8 mouse cellular contexts compared by ENCODE assay signal in genomic region chr2:151543063-151543895, GRCm38 (mm10). TPM values are rescaled to one million over a fixed set of nuclear protein-coding genes. Genes with fewer than 3 reads are reported as not detected.
DNase-seq lines count a peak whose midpoint lies in the region; ATAC-seq and TF ChIP-seq lines count a peak whose summit lies in the region.

No protein-coding gene starts in this region.

- peak; percentile 78 for DNase-seq in CD4-positive helper T cell, adult 2 months (ENCODE audit: low read depth, low spot score)
- DNase-seq in ZHBTc4 (ENCODE audit: low read depth, low spot score) = peak; percentile 63
- peak; percentile 57 for DNase-seq in heart, postnatal 0 days (ENCODE audit: low spot score)
- DNase-seq in kidney, postnatal 14 days = peak; percentile 83
- peak; percentile 42 for DNase-seq in liver, postnatal 0 days

- H3K4me1 ChIP-seq in embryonic facial prominence, embryonic 12.5 days = peaks cover 29% of the 10 kb centered on the region
- H3K4me1 ChIP-seq in heart, postnatal 0 days (ENCODE audit: control insufficient read depth, insufficient read depth) = peaks cover 26% of the 10 kb centered on the region
- H3K4me1 ChIP-seq in liver, postnatal 0 days (ENCODE audit: insufficient read depth) = peaks cover 15% of the 10 kb centered on the region
- peaks cover 28% of the 10 kb centered on the region for H3K4me1 ChIP-seq in olfactory bulb, adult 2 months (ENCODE audit: control insufficient read depth, insufficient read depth, low read length)

- peak overlapping the region; percentile 86 for H3K9ac ChIP-seq in embryonic facial prominence, embryonic 12.5 days
- H3K9ac ChIP-seq in heart, postnatal 0 days (replicated peaks; ENCODE audit: low read depth, low read length) = peak overlapping the region; percentile 85
- H3K9ac ChIP-seq in liver, postnatal 0 days (replicated peaks) = peak overlapping the region; percentile 78

- H3K4me2 ChIP-seq in embryonic facial prominence, embryonic 12.5 days (replicated peaks) = peak overlapping the region; percentile 62
- peak overlapping the region; percentile 67 for H3K4me2 ChIP-seq in heart, postnatal 0 days (ENCODE audit: low read depth, low read length)
- peak overlapping the region; percentile 86 for H3K4me2 ChIP-seq in liver, postnatal 0 days (ENCODE audit: low read depth, low read length)

- no peaks in the 10 kb centered on the region for H3K9me3 ChIP-seq in embryonic facial prominence, embryonic 12.5 days
- no peaks in the 10 kb centered on the region for H3K9me3 ChIP-seq in heart, postnatal 0 days (replicated peaks; ENCODE audit: control insufficient read depth, low read length)
- no peaks in the 10 kb centered on the region for H3K9me3 ChIP-seq in liver, postnatal 0 days (ENCODE audit: low read length)

- no peaks in the 10 kb centered on the region for H3K27me3 ChIP-seq in embryonic facial prominence, embryonic 12.5 days
- H3K27me3 ChIP-seq in heart, postnatal 0 days (ENCODE audit: control insufficient read depth, insufficient read depth, low read length) = no peaks in the 10 kb centered on the region
- H3K27me3 ChIP-seq in liver, postnatal 0 days (ENCODE audit: insufficient read depth, low read length) = no peaks in the 10 kb centered on the region

- peak overlapping the region; percentile 97 for H3K4me3 ChIP-seq in embryonic facial prominence, embryonic 12.5 days
- peak overlapping the region; percentile 80 for H3K4me3 ChIP-seq in heart, postnatal 0 days (ENCODE audit: low read depth, low read length)
- peak overlapping the region; percentile 73 for H3K4me3 ChIP-seq in liver, postnatal 0 days (ENCODE audit: low read depth, low read length)
- H3K4me3 ChIP-seq in olfactory bulb, adult 2 months (ENCODE audit: insufficient read depth, low read depth, low read length) = peak overlapping the region; percentile 87

- H3K36me3 ChIP-seq in embryonic facial prominence, embryonic 12.5 days = peaks cover 29% of the 10 kb centered on the region; the same call in 1 of the 2 replicates
- peaks cover 31% of the 10 kb centered on the region for H3K36me3 ChIP-seq in heart, postnatal 0 days (replicated peaks; ENCODE audit: control insufficient read depth, insufficient read depth, low read length)
- H3K36me3 ChIP-seq in liver, postnatal 0 days (replicated peaks; ENCODE audit: insufficient read depth, low read length) = peaks cover 10% of the 10 kb centered on the region; the same call in 1 of the 2 replicates

- under 1% methylated on average over 21 of the region's 21 CpGs for WGBS in embryonic facial prominence, embryonic 12.5 days
- WGBS in heart, postnatal 0 days = under 1% methylated on average over 21 of the region's 21 CpGs
- WGBS in liver, postnatal 0 days (ENCODE audit: insufficient replicate concordance) = 1% methylated on average over 21 of the region's 21 CpGs
- WGBS in olfactory bulb, adult 2 months = under 1% methylated on average over 21 of the region's 21 CpGs

- peak overlapping the region; percentile 90 for H3K27ac ChIP-seq in embryonic facial prominence, embryonic 12.5 days
- H3K27ac ChIP-seq in heart, postnatal 0 days (ENCODE audit: low read depth) = peak overlapping the region; percentile 95
- H3K27ac ChIP-seq in liver, postnatal 0 days (ENCODE audit: low read depth) = peak overlapping the region; percentile 89
- H3K27ac ChIP-seq in olfactory bulb, adult 2 months (ENCODE audit: insufficient read depth, low read depth, low read length) = peak overlapping the region; percentile 83

- no peak for TF ChIP-seq CTCF in heart, postnatal 0 days (IDR thresholded peaks at IDR 0.05; ENCODE audit: low read depth)
- TF ChIP-seq CTCF in liver, postnatal 0 days (IDR thresholded peaks at IDR 0.05; ENCODE audit: low read depth) = no peak
- no peak for TF ChIP-seq CTCF in olfactory bulb, adult 2 months (IDR thresholded peaks at IDR 0.05; ENCODE audit: insufficient read depth, low read depth, low read length)

- peak; percentile 77; the same call in 1 of the 2 replicates for TF ChIP-seq EP300 in heart, postnatal 0 days (IDR thresholded peaks at IDR 0.05; ENCODE audit: low read depth)
- TF ChIP-seq EP300 in liver, postnatal 0 days (IDR thresholded peaks at IDR 0.05; ENCODE audit: low read depth) = no peak

- ATAC-seq in embryonic facial prominence, embryonic 12.5 days (ENCODE audit: insufficient number of reproducible peaks, insufficient read depth, low FRiP score, low TSS enrichment) = 0 out of 2 replicates have a peak, but pooled peaks have one; percentile 16
- ATAC-seq in heart, postnatal 0 days (ENCODE audit: insufficient read depth, low read depth) = peak; percentile 14
- no peak for ATAC-seq in liver, postnatal 0 days
- ATAC-seq in monocyte, adult 5-6 weeks (replicated peaks; ENCODE audit: insufficient number of reproducible peaks, low FRiP score, low TSS enrichment, poor library complexity, severe bottlenecking) = no peak

- no peak for TF ChIP-seq POLR2A in olfactory bulb, adult 2 months (IDR thresholded peaks at IDR 0.05; ENCODE audit: insufficient read depth, low read depth, low read length)

RNA-seq across cellular contexts. Expression of gene Fkbp1a, which starts 1.0 kb away (rescaled TPM):
- polyA plus RNA-seq in embryonic facial prominence, embryonic 12.5 days (2016; fragmentation: Nextera tagmentation; extraction: Ambion mirVana) = 472 and 491 TPM in 2 replicates
- total RNA-seq in heart, postnatal 0 days (2014; rRNA removed; ENCODE audit: low replicate concordance) = 71.3 and 72.5 TPM in 2 replicates
- 454 and 476 TPM in 2 replicates for polyA plus RNA-seq in heart, postnatal 0 days (2015; fragmentation: Nextera tagmentation; extraction: Ambion mirVana)
- 121 and 128 TPM in 2 replicates for polyA plus RNA-seq in liver, postnatal 0 days (2015; fragmentation: Nextera tagmentation; extraction: Ambion mirVana)
- polyA plus RNA-seq in olfactory bulb, adult 2 months (2012; ENCODE audit: insufficient read depth, insufficient read length, low replicate concordance, missing spikeins) = 795 TPM in 1 of 2 replicates, not detected in the other
- total RNA-seq in monocyte, adult 5-6 weeks (2017) = 3.5 to 27.0 TPM (median 23.8 TPM) in 3 replicates

RNA-seq across cellular contexts. Expression of gene Sdcbp2, which starts 29.1 kb away (rescaled TPM):
- polyA plus RNA-seq in embryonic facial prominence, embryonic 12.5 days (2016; fragmentation: Nextera tagmentation; extraction: Ambion mirVana) = 0.59 and 1.0 TPM in 2 replicates
- total RNA-seq in heart, postnatal 0 days (2014; rRNA removed; ENCODE audit: low replicate concordance) = 1.7 and 8.0 TPM in 2 replicates
- polyA plus RNA-seq in heart, postnatal 0 days (2015; fragmentation: Nextera tagmentation; extraction: Ambion mirVana) = 1.8 and 2.2 TPM in 2 replicates
- 0.20 TPM in 2 replicates for polyA plus RNA-seq in liver, postnatal 0 days (2015; fragmentation: Nextera tagmentation; extraction: Ambion mirVana)
- not detected in 2 replicates for polyA plus RNA-seq in olfactory bulb, adult 2 months (2012; ENCODE audit: insufficient read depth, insufficient read length, low replicate concordance, missing spikeins)
- total RNA-seq in monocyte, adult 5-6 weeks (2017) = 1.0 to 1.5 TPM in 2 of 3 replicates, not detected in the other

RNA-seq across cellular contexts. Expression of gene Nsfl1c, which starts 49.3 kb away (rescaled TPM):
- 276 and 279 TPM in 2 replicates for polyA plus RNA-seq in embryonic facial prominence, embryonic 12.5 days (2016; fragmentation: Nextera tagmentation; extraction: Ambion mirVana)
- total RNA-seq in heart, postnatal 0 days (2014; rRNA removed; ENCODE audit: low replicate concordance) = 37.7 and 41.7 TPM in 2 replicates
- polyA plus RNA-seq in heart, postnatal 0 days (2015; fragmentation: Nextera tagmentation; extraction: Ambion mirVana) = 115 and 117 TPM in 2 replicates
- polyA plus RNA-seq in liver, postnatal 0 days (2015; fragmentation: Nextera tagmentation; extraction: Ambion mirVana) = 49.8 and 52.9 TPM in 2 replicates
- polyA plus RNA-seq in olfactory bulb, adult 2 months (2012; ENCODE audit: insufficient read depth, insufficient read length, low replicate concordance, missing spikeins) = not detected in 2 replicates
- 81.2 to 110 TPM (median 99.0 TPM) in 3 replicates for total RNA-seq in monocyte, adult 5-6 weeks (2017)

Comparison
In these comparisons a context has a peak if more than half of its experiments do, and no peak if none do; other contexts are left out.
1. ATAC-seq: peak in embryonic facial prominence, embryonic 12.5 days (single experiment) and heart, postnatal 0 days (single experiment); none in liver, postnatal 0 days (single experiment) and monocyte, adult 5-6 weeks (single experiment).
2. RNA of gene Nsfl1c, which starts 49.3 kb away (polyA plus RNA-seq): 276 to 279 TPM in embryonic facial prominence, embryonic 12.5 days, 115 to 117 TPM in heart, postnatal 0 days and 49.8 to 52.9 TPM in liver, postnatal 0 days; not detected in olfactory bulb, adult 2 months; every median in the first group is over 10 times any median in the second.
3. Peak in every context shown above with its lines, with median percentiles within 50 percentile points of each other: DNase-seq, H3K27ac ChIP-seq, H3K4me2 ChIP-seq, H3K4me3 ChIP-seq and H3K9ac ChIP-seq.